12 mouse cellular contexts compared by ENCODE assay signal in the genomic region with DNA sequence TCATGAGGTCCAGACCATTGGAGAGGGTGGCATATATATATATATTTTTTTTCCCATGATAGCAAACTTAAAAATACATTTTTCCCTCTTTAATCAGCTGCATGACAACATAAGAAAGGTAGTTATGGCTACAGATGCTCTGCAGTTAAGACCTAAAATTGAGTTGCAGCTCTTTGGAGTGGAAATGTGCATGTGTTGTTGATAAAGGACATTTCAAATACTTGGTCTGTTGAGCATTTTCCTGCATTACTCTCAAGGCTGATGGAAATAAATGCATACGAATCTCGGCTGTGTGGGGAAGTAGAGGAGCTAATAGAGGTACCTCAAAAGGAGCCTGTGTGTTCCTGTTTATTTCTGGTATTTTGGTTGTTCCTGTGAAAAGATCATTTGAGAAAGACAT.
DNase-seq lines count a peak whose midpoint lies in the region; ATAC-seq and TF ChIP-seq lines count a peak whose summit lies in the region.
"Had no signal": no experiment of that assay in that cellular context is flagged by ENCODE, and none has a peak within 500 bp of the region (broad histone marks: within the 10 kb centered on the region; RNA-seq: fewer than 3 reads in every experiment).

No protein-coding gene starts in this region.

- no peaks in the 10 kb centered on the region for H3K4me1 ChIP-seq in kidney, embryonic 14.5 days (ENCODE audit: control insufficient read depth, insufficient read depth, low read length)
- H3K4me1 ChIP-seq in hindbrain, embryonic 10.5 days (replicated peaks), result peaks cover 15% of the 10 kb centered on the region
- H3K4me1 ChIP-seq in limb, embryonic 14.5 days (ENCODE audit: control insufficient read depth, insufficient read depth, low read length), result peaks cover 12% of the 10 kb centered on the region
- no peaks in the 10 kb centered on the region for H3K4me1 ChIP-seq in neural tube, embryonic 14.5 days (ENCODE audit: control insufficient read depth, insufficient read depth, low read length)

- H3K27ac ChIP-seq in kidney, embryonic 14.5 days (ENCODE audit: low read depth, low read length), result no peak overlapping the region
- no peak overlapping the region for H3K27ac ChIP-seq in hindbrain, embryonic 10.5 days
- H3K27ac ChIP-seq in limb, embryonic 14.5 days (replicated peaks; ENCODE audit: low read depth, low read length), result no peak overlapping the region
- H3K27ac ChIP-seq in neural tube, embryonic 14.5 days (ENCODE audit: low read depth, low read length), result no peak overlapping the region

- DNase-seq in kidney, adult 9 months, result no peak
- DNase-seq in hindbrain, embryonic 10.5 days (ENCODE audit: low spot score), result no peak
- no peak for DNase-seq in limb, embryonic 14.5 days (ENCODE audit: low spot score)
- no peak for DNase-seq in thymus, postnatal 14 days
- no peak for DNase-seq in left cerebral cortex, adult 11 months (ENCODE audit: low spot score)
- DNase-seq in natural killer cell, adult 2 months (ENCODE audit: low spot score in 2 of 2), result no peak
- DNase-seq: adrenal gland, postnatal 25 days; cerebellum, adult 11 months; liver had no signal

- 78% methylated on average over 2 of the region's 2 CpGs for WGBS in kidney, embryonic 14.5 days
- WGBS in hindbrain, embryonic 10.5 days, result 65% methylated on average over 2 of the region's 2 CpGs
- 21% methylated on average over 2 of the region's 2 CpGs for WGBS in limb, embryonic 14.5 days
- WGBS in neural tube, embryonic 14.5 days, result 49% methylated on average over 2 of the region's 2 CpGs

- no peaks in the 10 kb centered on the region for H3K9me3 ChIP-seq in kidney, embryonic 14.5 days (ENCODE audit: control insufficient read depth, low read length)
- H3K9me3 ChIP-seq in hindbrain, embryonic 10.5 days, result no peaks in the 10 kb centered on the region
- H3K9me3 ChIP-seq in limb, embryonic 14.5 days (ENCODE audit: control insufficient read depth, low read length), result no peaks in the 10 kb centered on the region
- H3K9me3 ChIP-seq in neural tube, embryonic 14.5 days (ENCODE audit: control insufficient read depth, low read length), result no peaks in the 10 kb centered on the region

- H3K4me3 ChIP-seq in kidney, embryonic 14.5 days (ENCODE audit: low read length), result no peak overlapping the region
- peak overlapping the region; percentile 34; the same call in 1 of the 2 replicates for H3K4me3 ChIP-seq in hindbrain, embryonic 10.5 days
- no peak overlapping the region for H3K4me3 ChIP-seq in limb, embryonic 14.5 days (replicated peaks; ENCODE audit: low read length)
- no peak overlapping the region for H3K4me3 ChIP-seq in neural tube, embryonic 14.5 days (ENCODE audit: low read depth, low read length)

- H3K9ac ChIP-seq in kidney, embryonic 14.5 days (ENCODE audit: low read depth, low read length), result no peak overlapping the region
- H3K9ac ChIP-seq in limb, embryonic 14.5 days (ENCODE audit: low read depth, low read length, severe bottlenecking), result no peak overlapping the region
- H3K9ac ChIP-seq in neural tube, embryonic 14.5 days (replicated peaks; ENCODE audit: low read depth, low read length), result no peak overlapping the region

- 0 out of 2 replicates have a peak, but pooled peaks have one; percentile 16 for ATAC-seq in kidney, embryonic 14.5 days (ENCODE audit: low FRiP score, low TSS enrichment)
- ATAC-seq in limb, embryonic 14.5 days (ENCODE audit: low FRiP score, low read depth), result no peak
- no peak; the same call in 1 of the 2 replicates for ATAC-seq in neural tube, embryonic 14.5 days (ENCODE audit: low read depth)
- ATAC-seq: lung, postnatal 0 days had no signal

- no peaks in the 10 kb centered on the region for H3K36me3 ChIP-seq in kidney, embryonic 14.5 days (ENCODE audit: control insufficient read depth, insufficient read depth, low read length)
- H3K36me3 ChIP-seq in hindbrain, embryonic 10.5 days, result no peaks in the 10 kb centered on the region
- H3K36me3 ChIP-seq in limb, embryonic 14.5 days (ENCODE audit: control insufficient read depth, insufficient read depth, low read length), result no peaks in the 10 kb centered on the region
- no peaks in the 10 kb centered on the region for H3K36me3 ChIP-seq in neural tube, embryonic 14.5 days (ENCODE audit: control insufficient read depth, insufficient read depth, low read length)

- peak overlapping the region; percentile 27; the same call in 1 of the 2 replicates for H3K4me2 ChIP-seq in kidney, embryonic 14.5 days (replicated peaks; ENCODE audit: low read depth, low read length)
- peak overlapping the region; percentile 47 for H3K4me2 ChIP-seq in limb, embryonic 14.5 days (replicated peaks; ENCODE audit: low read depth, low read length, severe bottlenecking)
- peak overlapping the region; percentile 48 for H3K4me2 ChIP-seq in neural tube, embryonic 14.5 days (ENCODE audit: low read depth, low read length)

- no peaks in the 10 kb centered on the region for H3K27me3 ChIP-seq in kidney, embryonic 14.5 days (ENCODE audit: control insufficient read depth, insufficient read depth, low read length)
- peaks cover 65% of the 10 kb centered on the region for H3K27me3 ChIP-seq in hindbrain, embryonic 10.5 days (ENCODE audit: insufficient read depth, poor library complexity, severe bottlenecking)
- no peaks in the 10 kb centered on the region for H3K27me3 ChIP-seq in limb, embryonic 14.5 days (ENCODE audit: control insufficient read depth, insufficient read depth, low read length)
- H3K27me3 ChIP-seq in neural tube, embryonic 14.5 days (ENCODE audit: control insufficient read depth, insufficient read depth, low read length), result no peaks in the 10 kb centered on the region

- TF ChIP-seq POLR2A in limb, embryonic 14.5 days (IDR thresholded peaks at IDR 0.05; ENCODE audit: borderline replicate concordance, extremely low read depth, insufficient read depth, insufficient read length), result no peak
